Mouse (Mus musculus) spleen, adult 2 months (tissue): Measurements from ENCODE around the gene Micall1.

Experiments
- CTCF ChIP-seq: fragments of 200-500 bp; IDR thresholded peaks from 2 replicates; pipeline ENCODE4 v1.5.1; 2011; ENCODE audit warnings: mild to moderate bottlenecking, inconsistent platforms; ENCODE audit not compliant: insufficient read depth, insufficient read length, insufficient replicate concordance; ENCODE audit errors: extremely low read depth
- POLR2A ChIP-seq: fragments of 200-500 bp; IDR thresholded peaks from 2 replicates; pipeline ENCODE4 v1.6.1; 2011; ENCODE audit warnings: low read depth, low read length, inconsistent platforms

DNA sequence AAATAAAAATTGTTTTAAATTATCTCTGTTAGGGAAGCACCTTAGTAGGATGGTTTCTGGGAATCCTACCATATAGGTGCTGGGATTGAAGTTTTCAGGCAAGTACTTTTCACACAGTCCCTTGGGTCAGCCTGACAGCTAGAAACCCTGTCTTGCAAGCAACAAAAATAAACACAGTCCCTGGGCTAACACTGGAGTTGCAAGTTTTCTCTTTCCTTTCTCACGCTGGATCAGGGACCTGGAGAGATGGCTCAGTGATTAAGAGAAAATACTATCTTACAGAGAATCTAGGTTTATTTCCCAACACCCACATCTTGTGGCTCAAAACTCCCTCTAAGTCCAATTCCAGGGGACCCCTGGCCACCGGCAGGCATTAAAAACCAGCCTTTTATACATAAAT is 11.6 kb upstream of the Micall1 start:
- TF ChIP-seq POLR2A (no peak), CTCF (no peak)
